Mouse (Mus musculus): ENCODE results near the gene Olfr284.

Gene Olfr284

GRCm38 (mm10) chr15:98340887-98341286, at the start of gene Olfr284:
Gene Olfr284, minus strand, starts transcription at chr15:98340987.
- no peak for DNase-seq (ENCODE audit: low read depth, low spot score)

GRCm38 (mm10) chr15:98389796-98390195, 49.0 kb upstream of the Olfr284 start:
- DNase-seq (ENCODE audit: low read depth, low spot score), result peak; percentile 59

GRCm38 (mm10) chr15:98387621-98388020, 46.8 kb upstream of the Olfr284 start:
- DNase-seq (ENCODE audit: low read depth, low spot score), result no peak

- no peak for DNase-seq (ENCODE audit: low read depth, low spot score)
Observed at GRCm38 (mm10) chr15:98380846-98381245, 40.1 kb upstream of the Olfr284 start, which contains the start of gene Olfr283. Gene Olfr283, minus strand, starts transcription at chr15:98380946.

GRCm38 (mm10) chr15:98378209-98378608, 37.4 kb upstream of the Olfr284 start:
- DNase-seq (ENCODE audit: low read depth, low spot score), result no peak

GRCm38 (mm10) chr15:98317177-98317724, 23.5 kb downstream of the Olfr284 start, which contains the start of gene Olfr285:
Gene Olfr285, minus strand, starts transcription at chr15:98317353.
- no peak for DNase-seq (ENCODE audit: low read depth, low spot score)

- peak; percentile 24 for DNase-seq (ENCODE audit: low read depth, low spot score)
Observed at GRCm38 (mm10) chr15:98315703-98316102, 25.1 kb downstream of the Olfr284 start.

GRCm38 (mm10) chr15:98295628-98296551, 44.9 kb downstream of the Olfr284 start, which contains the start of gene Zfp641:
Gene Zfp641, minus strand, starts transcription at chr15:98296161.
- peak; percentile 17 for DNase-seq (ENCODE audit: low read depth, low spot score)

GRCm38 (mm10) chr15:98293651-98294050, 47.1 kb downstream of the Olfr284 start:
- no peak for DNase-seq (ENCODE audit: low read depth, low spot score)

Measured in CD4-positive, CD25-positive, alpha-beta regulatory T cell, adult 2 months (primary cell).